16 mouse cellular contexts compared by ENCODE assay signal in the genomic region with DNA sequence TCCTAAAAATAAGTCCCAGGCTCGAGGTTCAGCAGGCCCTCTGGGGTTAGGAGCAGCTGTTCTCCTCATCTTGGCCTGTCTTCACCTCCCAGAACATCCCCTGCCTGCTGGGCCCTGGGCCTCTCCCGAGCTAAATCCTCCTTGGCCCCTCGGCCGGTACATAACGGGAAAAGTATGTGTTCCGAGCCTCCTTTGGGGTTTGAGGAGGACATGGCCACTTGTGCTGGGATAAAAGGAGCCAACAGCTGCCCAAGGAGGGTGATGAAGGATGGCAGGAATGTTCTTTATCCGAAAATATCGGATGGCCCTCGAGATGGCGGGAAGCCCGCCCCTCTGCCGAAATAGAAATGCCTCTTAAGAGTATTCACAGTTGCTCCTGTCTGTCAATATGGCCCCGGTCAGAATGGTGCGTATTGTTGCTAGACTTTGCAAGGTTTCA. TPM values are rescaled to one million over a fixed set of nuclear protein-coding genes. Genes with fewer than 3 reads are reported as not detected.
DNase-seq lines count a peak whose midpoint lies in the region; ATAC-seq lines count a peak whose summit lies in the region.
"Had no signal": no experiment of that assay in that cellular context is flagged by ENCODE, and none has a peak within 500 bp of the region (broad histone marks: within the 10 kb centered on the region; RNA-seq: fewer than 3 reads in every experiment).

No protein-coding gene starts in this region.

- H3K4me1 ChIP-seq in embryonic facial prominence, embryonic 15.5 days = peaks cover 56% of the 10 kb centered on the region
- peaks cover 44 to 56% of the 10 kb centered on the region in 2 experiments for H3K4me1 ChIP-seq in heart, embryonic 14.5 days (ENCODE audit: control insufficient read depth in 2 of 2, insufficient read depth in 2 of 2, low read length in 2 of 2)
- H3K4me1 ChIP-seq in limb, embryonic 15.5 days = peaks cover 89% of the 10 kb centered on the region
- peaks cover 11% of the 10 kb centered on the region; the same call in 1 of the 2 replicates for H3K4me1 ChIP-seq in midbrain, embryonic 15.5 days

- no peak overlapping the region for H3K4me2 ChIP-seq in embryonic facial prominence, embryonic 15.5 days (replicated peaks)
- H3K4me2 ChIP-seq in heart, embryonic 14.5 days (ENCODE audit: low read length) = no peak overlapping the region
- H3K4me2 ChIP-seq in limb, embryonic 15.5 days = no peak overlapping the region
- H3K4me2 ChIP-seq in midbrain, embryonic 15.5 days = no peak overlapping the region

- H3K9me3 ChIP-seq in embryonic facial prominence, embryonic 15.5 days (replicated peaks) = no peaks in the 10 kb centered on the region
- no peaks in the 10 kb centered on the region for H3K9me3 ChIP-seq in heart, embryonic 14.5 days (ENCODE audit: control insufficient read depth, low read length)
- no peaks in the 10 kb centered on the region for H3K9me3 ChIP-seq in limb, embryonic 15.5 days
- no peaks in the 10 kb centered on the region for H3K9me3 ChIP-seq in midbrain, embryonic 15.5 days
- H3K9me3 ChIP-seq: midbrain, embryonic 10.5 days had no signal

- ATAC-seq in embryonic facial prominence, embryonic 15.5 days (ENCODE audit: insufficient number of reproducible peaks, low FRiP score, low TSS enrichment, low read depth) = 0 out of 2 replicates have a peak, but pooled peaks have one; percentile 30
- no peak for ATAC-seq in heart, embryonic 14.5 days (ENCODE audit: insufficient number of reproducible peaks, insufficient read depth, low FRiP score, low read depth)
- ATAC-seq in limb, embryonic 15.5 days (ENCODE audit: insufficient number of reproducible peaks, low FRiP score, low TSS enrichment, low read depth) = peak; percentile 26; the same call in 1 of the 2 replicates
- ATAC-seq in midbrain, embryonic 15.5 days (replicated peaks) = no peak
- ATAC-seq: inflammation-experienced regulatory T-cells, adult 6 months had no signal

- H3K27me3 ChIP-seq in embryonic facial prominence, embryonic 15.5 days = no peaks in the 10 kb centered on the region
- no peaks in the 10 kb centered on the region for H3K27me3 ChIP-seq in heart, embryonic 14.5 days (ENCODE audit: control insufficient read depth, insufficient read depth, low read length)
- no peaks in the 10 kb centered on the region for H3K27me3 ChIP-seq in limb, embryonic 15.5 days
- H3K27me3 ChIP-seq in midbrain, embryonic 15.5 days (replicated peaks) = no peaks in the 10 kb centered on the region

- WGBS in embryonic facial prominence, embryonic 15.5 days = 64% methylated on average over 14 of the region's 14 CpGs
- 33% methylated on average over 14 of the region's 14 CpGs for WGBS in heart, embryonic 14.5 days
- WGBS in limb, embryonic 15.5 days = 66% methylated on average over 14 of the region's 14 CpGs
- WGBS in midbrain, embryonic 15.5 days = 81% methylated on average over 14 of the region's 14 CpGs

- peak overlapping the region; percentile 89; the same call in 1 of the 2 replicates for H3K27ac ChIP-seq in embryonic facial prominence, embryonic 15.5 days (replicated peaks)
- 0 out of 4 replicates have a peak overlapping the region, but pooled peaks of 1 of the 2 experiments have one; percentile 2 for H3K27ac ChIP-seq in heart, embryonic 14.5 days (replicated peaks in 1 of 2; ENCODE audit: control insufficient read depth in 1 of 2, insufficient read depth in 1 of 2, low read depth in 2 of 2, low read length in 2 of 2)
- peak overlapping the region; percentile 89 for H3K27ac ChIP-seq in limb, embryonic 15.5 days
- H3K27ac ChIP-seq in midbrain, embryonic 15.5 days = no peak overlapping the region
- H3K27ac ChIP-seq: heart, adult 2 months; layer of hippocampus, adult 2 months; liver, embryonic 14.5 days; midbrain, embryonic 10.5 days had no signal

- no peaks in the 10 kb centered on the region for H3K36me3 ChIP-seq in embryonic facial prominence, embryonic 15.5 days
- H3K36me3 ChIP-seq in heart, embryonic 14.5 days (ENCODE audit: control insufficient read depth, insufficient read depth, low read length) = no peaks in the 10 kb centered on the region
- no peaks in the 10 kb centered on the region for H3K36me3 ChIP-seq in limb, embryonic 15.5 days
- no peaks in the 10 kb centered on the region for H3K36me3 ChIP-seq in midbrain, embryonic 15.5 days (replicated peaks)
- H3K36me3 ChIP-seq: midbrain, embryonic 10.5 days had no signal

- DNase-seq in gastrocnemius, postnatal 25 days = peak; percentile 85
- no peak for DNase-seq in adrenal gland, postnatal 10 days
- no peak for DNase-seq in spleen, postnatal 36 days (ENCODE audit: low spot score in 2 of 2)
- DNase-seq: cerebellum, adult 8-10 months; embryo, embryonic 11 days; lung, postnatal 10 days; right cerebral cortex, postnatal 25 days had no signal

- H3K4me3 ChIP-seq in embryonic facial prominence, embryonic 15.5 days (replicated peaks) = no peak overlapping the region
- no peak overlapping the region for H3K4me3 ChIP-seq in heart, embryonic 14.5 days (ENCODE audit: control insufficient read depth in 1 of 2, insufficient read depth in 1 of 2, low read depth in 1 of 2, low read length in 2 of 2)
- H3K4me3 ChIP-seq in limb, embryonic 15.5 days = no peak overlapping the region
- no peak overlapping the region for H3K4me3 ChIP-seq in midbrain, embryonic 15.5 days
- H3K4me3 ChIP-seq: heart, adult 2 months; layer of hippocampus, adult 2 months; midbrain, embryonic 10.5 days had no signal

- H3K9ac ChIP-seq in embryonic facial prominence, embryonic 15.5 days = no peak overlapping the region
- H3K9ac ChIP-seq in heart, embryonic 14.5 days (ENCODE audit: low read length) = peak overlapping the region; percentile 52
- H3K9ac ChIP-seq in limb, embryonic 15.5 days = no peak overlapping the region
- H3K9ac ChIP-seq in midbrain, embryonic 15.5 days = no peak overlapping the region
- H3K9ac ChIP-seq: liver, embryonic 14.5 days had no signal

RNA-seq across cellular contexts. Expression of gene Mrpl23, which starts 18.5 kb away (rescaled TPM):
- 28.5 and 32.7 TPM in 2 replicates for polyA plus RNA-seq in embryonic facial prominence, embryonic 15.5 days (2015; fragmentation: Nextera tagmentation; extraction: Ambion mirVana)
- 10 to 100 TPM in 1 of 2 experiments, 1 to 10 TPM in 1; 8.6 to 18.3 TPM for total RNA-seq in gastrocnemius, postnatal 25 days (2021)
- polyA plus RNA-seq in heart, embryonic 14.5 days (2014; fragmentation: Nextera tagmentation; extraction: Ambion mirVana) = 23.5 and 23.8 TPM in 2 replicates
- polyA plus RNA-seq in limb, embryonic 15.5 days (2015; fragmentation: Nextera tagmentation; extraction: Ambion mirVana) = 28.8 and 30.5 TPM in 2 replicates
- 22.4 and 24.0 TPM in 2 replicates for polyA plus RNA-seq in midbrain, embryonic 15.5 days (2015; fragmentation: Nextera tagmentation; extraction: Ambion mirVana)
- 10 to 100 TPM in 1 of 2 experiments, 1 to 10 TPM in 1; 5.1 to 15.8 TPM for total RNA-seq in adrenal gland, postnatal 10 days (2021)

RNA-seq across cellular contexts. Expression of gene Tnnt3, which starts 52.3 kb away (rescaled TPM):
- polyA plus RNA-seq in embryonic facial prominence, embryonic 15.5 days (2015; fragmentation: Nextera tagmentation; extraction: Ambion mirVana) = 167 and 228 TPM in 2 replicates
- over 10,000 TPM; 28,170 to 31,317 TPM for total RNA-seq in gastrocnemius, postnatal 25 days (2021)
- 3.9 and 5.8 TPM in 2 replicates for polyA plus RNA-seq in heart, embryonic 14.5 days (2014; fragmentation: Nextera tagmentation; extraction: Ambion mirVana)
- polyA plus RNA-seq in limb, embryonic 15.5 days (2015; fragmentation: Nextera tagmentation; extraction: Ambion mirVana) = 154 and 517 TPM in 2 replicates
- 1.6 TPM in 2 replicates for polyA plus RNA-seq in midbrain, embryonic 15.5 days (2015; fragmentation: Nextera tagmentation; extraction: Ambion mirVana)
- 1,000 to 10,000 TPM in 1 of 2 experiments, 100 to 1,000 TPM in 1; 272 to 1,179 TPM for total RNA-seq in adrenal gland, postnatal 10 days (2021)
- total RNA-seq: layer of hippocampus, adult 2 months had no signal

Comparison
In these comparisons a context has a peak if more than half of its experiments do, and no peak if none do; other contexts are left out.
1. ATAC-seq: peak in embryonic facial prominence, embryonic 15.5 days (single experiment) and limb, embryonic 15.5 days (single experiment); none in heart, embryonic 14.5 days (single experiment) and midbrain, embryonic 15.5 days (single experiment).
2. RNA of gene Tnnt3, which starts 52.3 kb away (polyA plus RNA-seq): 167 to 228 TPM in embryonic facial prominence, embryonic 15.5 days and 154 to 517 TPM in limb, embryonic 15.5 days; 3.9 to 5.8 TPM in heart, embryonic 14.5 days and 1.6 TPM in midbrain, embryonic 15.5 days; every median in the first group is over 10 times any median in the second.